Mouse (Mus musculus) midbrain, postnatal 0 days (tissue): ENCODE data around the gene Gpx1. TPM values are rescaled to one million over a fixed set of nuclear protein-coding genes. Genes with fewer than 3 reads are reported as not detected.
A peak's percentile ranks its signal among the peaks of the same experiment; 100 is the strongest.

Experiments
- ATAC-seq: fragments of 200-750 bp; cut with Nextera tagmentation; 2 replicates; pipeline ENCODE4 v1.8.0; 2017; ENCODE audit warnings: moderate number of reproducible peaks, mild to moderate bottlenecking, moderate TSS enrichment, moderate library complexity; ENCODE audit not compliant: low FRiP score
- DNase-seq: peaks from one replicate; pipeline ENCODE4 v3.0.0-alpha.2; 2015; ENCODE audit warnings: low spot score
- H3K27ac ChIP-seq: fragments of 300-500 bp; sonication (generic); 2 replicates; pipeline ENCODE4 v1.5.1; 2014; ENCODE audit warnings: low read depth, mild to moderate bottlenecking, low read length, mixed read lengths
- H3K27me3 ChIP-seq: fragments of 300-500 bp; sonication (generic); 2 replicates; pipeline ENCODE4 v1.6.1; 2014; ENCODE audit warnings: low read length, control low read depth, mixed read lengths; ENCODE audit not compliant: insufficient read depth
- H3K36me3 ChIP-seq: fragments of 300-500 bp; sonication (generic); 2 replicates; pipeline ENCODE4 v1.6.1; 2014; ENCODE audit warnings: low read length, control low read depth, mixed read lengths; ENCODE audit not compliant: insufficient read depth
- H3K4me1 ChIP-seq: fragments of 300-500 bp; sonication (generic); 2 replicates; pipeline ENCODE4 v1.6.1; 2014; ENCODE audit warnings: mild to moderate bottlenecking, control low read depth, antibody characterized with exemption, low read length, mixed read lengths; ENCODE audit not compliant: insufficient read depth
- H3K4me2 ChIP-seq: fragments of 300-500 bp; sonication (generic); 2 replicates; pipeline ENCODE4 v1.6.1; 2014; ENCODE audit warnings: low read depth, mild to moderate bottlenecking, low read length, mixed read lengths; ENCODE audit not compliant: poor library complexity, severe bottlenecking
- H3K4me3 ChIP-seq: fragments of 300-500 bp; sonication (generic); 2 replicates; pipeline ENCODE4 v1.5.1; 2014; ENCODE audit warnings: low read depth, mild to moderate bottlenecking, low read length, moderate library complexity
- H3K9ac ChIP-seq: fragments of 300-500 bp; sonication (generic); replicated peaks from 2 replicates; pipeline ENCODE4 v1.6.1; 2014; ENCODE audit warnings: mild to moderate bottlenecking, low read length, moderate library complexity, mixed read lengths; ENCODE audit not compliant: poor library complexity, severe bottlenecking
- H3K9me3 ChIP-seq: fragments of 300-500 bp; sonication (generic); 2 replicates; pipeline ENCODE4 v1.6.1; 2016; ENCODE audit warnings: low read length, control low read depth
- CTCF ChIP-seq: IDR thresholded peaks from 2 replicates; pipeline ENCODE4 v1.5.1; 2016; ENCODE audit warnings: antibody characterized with exemption, mild to moderate bottlenecking
- WGBS: fragments of 180-500 bp; shearing (Covaris S2); extraction: QIAGEN DNeasy Blood & Tissue Kit; methylation state at CpG from one replicate; pipeline ENCODE4 v1.1.7; 2014; 5-methylcytosine and 5-hydroxymethylcytosine counted together
- polyA plus RNA-seq: library from polyadenylated mRNA; unstranded; fragments of >200 nt; fragmentation: Nextera tagmentation; extraction: Ambion mirVana; gene quantifications from 2 replicates; pipeline ENCODE4 v1.2.1, GENCODE M21; 2015
- total RNA-seq: library from RNA; depleted of rRNA; stranded (reverse); fragments of >200 nt; gene quantifications from 2 replicates; pipeline ENCODE4 v1.2.3, GENCODE M21; 2014

Gene Gpx1
- total and polyA plus RNA-seq, 2 experiments from 2014 or later, result 225 to 430 TPM

DNA sequence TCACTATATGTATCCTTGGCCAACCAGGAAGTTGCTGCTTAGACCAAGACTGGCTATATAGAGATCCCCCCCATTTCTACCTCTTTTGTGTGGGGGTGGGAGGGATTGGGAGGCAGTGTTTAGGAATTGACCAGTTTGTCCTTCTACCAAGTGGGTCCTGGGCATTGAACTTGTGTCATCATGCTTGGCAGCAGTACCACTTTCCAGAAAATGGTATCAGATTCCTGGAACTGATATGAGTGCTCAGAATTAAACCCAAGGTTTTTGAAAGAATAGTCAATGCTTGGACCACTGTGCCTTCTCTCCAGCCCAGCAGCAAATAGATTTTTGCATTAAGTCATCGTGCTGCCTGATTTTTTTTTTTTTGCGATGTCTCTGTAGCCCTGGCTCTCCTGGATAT, 12.9 kb upstream of the Gpx1 start:
- Histone ChIP-seq H3K4me3 (no peak overlapping the region), H3K9me3 (no peaks in the 10 kb centered on the region), H3K9ac (no peak overlapping the region), H3K36me3 (peaks cover 11% of the 10 kb centered on the region; the same call in 1 of the 2 replicates), H3K27me3 (no peaks in the 10 kb centered on the region), H3K27ac (no peak overlapping the region), H3K4me2 (no peak overlapping the region), H3K4me1 (no peaks in the 10 kb centered on the region)
- DNase-seq (no peak), ATAC-seq (no peak)
- TF ChIP-seq CTCF, result no peak
- WGBS, result 98% methylated on average over 2 of the region's 2 CpGs

DNA sequence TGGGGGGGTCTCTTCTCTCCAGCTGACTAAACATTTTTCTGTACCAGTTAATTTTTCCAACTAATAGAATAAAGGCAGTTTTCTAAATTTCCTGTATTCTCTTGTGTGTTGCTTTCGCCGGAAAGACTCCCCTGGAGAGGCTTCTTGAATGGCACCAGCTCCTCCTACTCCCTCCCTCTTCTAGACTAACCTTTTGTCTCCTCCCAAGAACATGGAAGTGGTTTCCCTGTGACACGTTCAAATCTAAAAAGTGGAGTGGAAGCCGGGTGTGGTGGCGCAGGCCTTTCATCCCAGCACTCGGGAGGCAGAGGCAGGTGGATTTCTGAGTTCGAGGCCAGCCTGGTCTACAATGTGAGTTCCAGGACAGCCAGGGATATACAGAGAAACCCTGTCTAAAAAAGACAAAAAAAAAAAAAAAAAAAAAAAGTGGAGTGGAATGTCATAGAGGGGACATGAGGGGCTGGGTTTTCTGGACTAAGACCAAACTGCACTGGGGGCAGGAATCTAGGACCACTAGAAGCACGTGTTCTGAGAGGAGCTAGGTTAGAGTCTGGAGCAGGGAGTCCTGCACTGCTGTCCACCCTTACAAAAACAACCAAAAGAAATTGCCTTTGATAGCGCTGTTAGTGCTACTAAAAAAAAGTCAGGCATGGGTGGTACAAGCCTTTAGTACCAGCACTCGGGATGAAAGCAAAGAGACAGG, 704 bp upstream of the Gpx1 start:
- Histone ChIP-seq H3K9ac (no peak overlapping the region), H3K27ac (peak overlapping the region; percentile 89; the same call in 1 of the 2 replicates), H3K4me2 (no peak overlapping the region), H3K36me3 (peaks cover 10% of the 10 kb centered on the region), H3K4me3 (no peak overlapping the region), H3K4me1 (0 out of 2 replicates have a peak, but pooled peaks cover 3% of the 10 kb centered on the region), H3K27me3 (no peaks in the 10 kb centered on the region), H3K9me3 (no peaks in the 10 kb centered on the region)
- no peak for ATAC-seq
- TF ChIP-seq CTCF, result no peak
- no peak for DNase-seq
- 65% methylated on average over 10 of the region's 10 CpGs for WGBS

DNA sequence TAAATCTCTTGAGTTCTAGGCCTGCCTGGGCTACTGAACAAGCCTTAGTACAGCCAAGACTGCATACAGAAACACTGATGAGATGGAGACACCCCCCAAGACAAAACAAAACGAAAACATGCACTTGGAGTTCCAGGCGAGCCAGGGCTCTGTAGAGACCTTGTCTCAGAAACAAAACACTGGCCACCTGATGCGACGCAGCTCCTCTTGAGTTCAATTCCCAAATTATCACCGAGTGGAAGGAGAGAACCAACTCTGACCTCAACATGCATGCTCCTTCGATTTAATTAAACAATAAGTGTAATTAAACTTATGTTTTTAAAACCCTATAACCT, 185 bp upstream of the Gpx1 start:
- peak overlapping the region; percentile 89 for H3K27ac ChIP-seq
- H3K27me3 ChIP-seq, result no peaks in the 10 kb centered on the region
- H3K9ac ChIP-seq, result peak overlapping the region; percentile 81
- peak; percentile 15 for DNase-seq
- no peak for TF ChIP-seq CTCF
- H3K4me2 ChIP-seq, result peak overlapping the region; percentile 83
- H3K4me1 ChIP-seq, result 0 out of 2 replicates have a peak, but pooled peaks cover 3% of the 10 kb centered on the region
- peaks cover 8% of the 10 kb centered on the region for H3K36me3 ChIP-seq
- peak overlapping the region; percentile 70 for H3K4me3 ChIP-seq
- WGBS, result 30% methylated on average over 6 of the region's 6 CpGs
- H3K9me3 ChIP-seq, result no peaks in the 10 kb centered on the region
- no peak for ATAC-seq

DNA sequence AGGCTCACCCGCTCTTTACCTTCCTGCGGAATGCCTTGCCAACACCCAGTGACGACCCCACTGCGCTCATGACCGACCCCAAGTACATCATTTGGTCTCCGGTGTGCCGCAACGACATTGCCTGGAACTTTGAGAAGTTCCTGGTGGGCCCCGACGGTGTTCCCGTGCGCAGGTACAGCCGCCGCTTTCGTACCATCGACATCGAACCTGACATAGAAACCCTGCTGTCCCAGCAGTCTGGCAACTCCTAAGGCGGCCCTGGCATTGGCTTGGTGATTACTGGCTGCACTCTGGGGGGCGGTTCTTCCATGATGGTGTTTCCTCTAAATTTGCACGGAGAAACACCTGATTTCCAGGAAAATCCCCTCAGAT, 1.2 kb downstream of the Gpx1 start:
- Histone ChIP-seq H3K9ac (peak overlapping the region; percentile 81), H3K9me3 (no peaks in the 10 kb centered on the region), H3K27ac (peak overlapping the region; percentile 89; the same call in 1 of the 2 replicates), H3K27me3 (no peaks in the 10 kb centered on the region), H3K4me3 (peak overlapping the region; percentile 70), H3K36me3 (peaks cover 6% of the 10 kb centered on the region), H3K4me2 (peak overlapping the region; percentile 83), H3K4me1 (0 out of 2 replicates have a peak, but pooled peaks cover 3% of the 10 kb centered on the region)
- ATAC-seq (no peak), DNase-seq (no peak)
- TF ChIP-seq CTCF, result no peak
- WGBS, result 22% methylated on average over 20 of the region's 20 CpGs

DNA sequence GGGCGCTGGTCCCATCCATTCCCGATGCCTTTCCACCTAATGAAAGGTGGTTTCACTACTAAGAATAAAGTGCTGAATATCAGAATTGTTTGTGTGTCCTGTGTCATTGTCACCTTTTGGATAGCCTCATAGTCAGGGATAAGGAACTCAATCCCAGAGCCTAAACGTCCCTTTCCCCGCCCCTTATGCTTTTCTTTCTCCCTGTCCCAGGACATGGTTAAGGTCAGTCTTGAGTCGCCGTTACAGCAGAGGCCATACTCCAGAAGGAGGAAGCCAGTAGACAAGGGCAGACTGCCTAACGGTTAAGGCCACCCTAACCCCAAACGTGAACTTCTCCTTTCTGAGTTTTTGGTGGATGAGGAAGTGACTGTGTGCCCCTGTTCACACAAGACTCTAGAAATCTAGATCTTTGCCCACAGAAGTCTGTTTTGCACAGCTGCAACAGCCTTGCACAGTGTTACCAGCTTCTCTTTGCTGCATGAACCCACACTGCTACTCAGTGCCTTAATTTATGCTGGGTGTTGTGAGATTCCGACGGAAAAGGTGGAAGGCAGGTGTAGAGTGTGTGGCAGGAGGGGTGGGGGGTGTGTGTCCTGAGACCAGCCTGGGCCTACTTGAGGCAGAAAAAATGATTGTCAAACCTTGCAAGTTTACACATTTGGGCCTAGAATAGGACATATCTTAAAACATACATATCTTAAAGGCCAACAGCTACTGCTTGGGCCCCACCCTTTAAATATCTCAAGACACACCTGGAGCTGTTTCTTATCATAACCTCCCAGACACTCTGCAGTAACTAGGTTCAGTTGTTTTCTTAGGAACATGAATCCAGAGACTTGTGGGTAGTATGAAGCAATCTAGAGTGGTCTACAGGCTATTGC, 1.8 kb downstream of the Gpx1 start:
- ATAC-seq (no peak), DNase-seq (no peak)
- Histone ChIP-seq H3K36me3 (peaks cover under 1% of the 10 kb centered on the region; the same call in 1 of the 2 replicates), H3K9me3 (no peaks in the 10 kb centered on the region), H3K9ac (peak overlapping the region; percentile 81; the same call in 1 of the 2 replicates), H3K4me2 (peak overlapping the region; percentile 83), H3K27me3 (no peaks in the 10 kb centered on the region), H3K4me3 (peak overlapping the region; percentile 70), H3K4me1 (0 out of 2 replicates have a peak, but pooled peaks cover 3% of the 10 kb centered on the region), H3K27ac (no peak overlapping the region)
- WGBS, result 65% methylated on average over 10 of the region's 10 CpGs
- TF ChIP-seq CTCF, result no peak

DNA sequence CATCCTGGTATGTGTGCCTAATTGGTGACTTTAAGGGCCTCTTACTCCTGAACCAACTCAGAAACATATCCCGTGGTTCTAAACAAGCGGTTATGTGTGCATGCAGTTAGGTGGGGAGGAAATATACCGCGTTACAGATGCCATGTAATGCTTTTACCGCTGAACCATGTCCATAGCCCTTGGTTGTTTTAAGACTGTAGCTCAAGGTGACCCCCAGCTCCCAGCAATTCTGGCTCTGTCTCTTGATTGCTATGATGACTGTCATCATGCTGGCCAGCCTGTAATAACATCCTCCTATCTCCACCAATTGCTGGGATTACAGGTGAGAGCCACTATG, 2.4 kb downstream of the Gpx1 start:
- H3K4me1 ChIP-seq, result 0 out of 2 replicates have a peak, but pooled peaks cover 3% of the 10 kb centered on the region
- H3K9me3 ChIP-seq, result no peaks in the 10 kb centered on the region
- no peaks in the 10 kb centered on the region for H3K27me3 ChIP-seq
- H3K9ac ChIP-seq, result no peak overlapping the region
- no peak overlapping the region for H3K27ac ChIP-seq
- H3K36me3 ChIP-seq, result no peaks in the 10 kb centered on the region
- H3K4me2 ChIP-seq, result no peak overlapping the region
- no peak for TF ChIP-seq CTCF
- DNase-seq, result no peak
- 91% methylated on average over 5 of the region's 5 CpGs for WGBS
- no peak for ATAC-seq
- H3K4me3 ChIP-seq, result no peak overlapping the region
